Mouse (Mus musculus) midbrain, embryonic 16.5 days (tissue): ENCODE measurements around the gene Aplp1. TPM values are rescaled to one million over a fixed set of nuclear protein-coding genes. Genes with fewer than 3 reads are reported as not detected.

ENCODE experiments used
- ATAC-seq: fragments of 200-750 bp; cut with Nextera tagmentation; 2 replicates; pipeline ENCODE4 v1.8.0; 2017; ENCODE audit warnings: moderate TSS enrichment
- H3K27ac ChIP-seq: fragments of 300-500 bp; sonication (generic); 2 replicates; pipeline ENCODE4 v1.5.1; 2014; ENCODE audit warnings: mild to moderate bottlenecking, low read length, mixed read lengths
- H3K27me3 ChIP-seq: fragments of 300-500 bp; sonication (generic); 2 replicates; pipeline ENCODE4 v1.6.1; 2014; ENCODE audit warnings: low read depth, low read length, mixed read lengths; ENCODE audit not compliant: control insufficient read depth, insufficient read depth
- H3K36me3 ChIP-seq: fragments of 300-500 bp; sonication (generic); 2 replicates; pipeline ENCODE4 v1.6.1; 2014; ENCODE audit warnings: mild to moderate bottlenecking, low read length, moderate library complexity, mixed read lengths; ENCODE audit not compliant: control insufficient read depth, insufficient read depth
- H3K4me1 ChIP-seq: fragments of 300-500 bp; sonication (generic); 2 replicates; pipeline ENCODE4 v1.6.1; 2014; ENCODE audit warnings: mild to moderate bottlenecking, low read length, mixed read lengths; ENCODE audit not compliant: control insufficient read depth, insufficient read depth
- H3K4me2 ChIP-seq: fragments of 300-500 bp; sonication (generic); 2 replicates; pipeline ENCODE4 v1.6.1; 2014; ENCODE audit warnings: mild to moderate bottlenecking, low read length, mixed read lengths
- H3K4me3 ChIP-seq: fragments of 300-500 bp; sonication (generic); 2 replicates; pipeline ENCODE4 v1.5.1; 2014; ENCODE audit warnings: low read depth, mild to moderate bottlenecking, low read length, moderate library complexity, mixed read lengths
- H3K9ac ChIP-seq: fragments of 300-500 bp; sonication (generic); 2 replicates; pipeline ENCODE4 v1.6.1; 2014; ENCODE audit warnings: low read depth, low read length, mixed read lengths
- H3K9me3 ChIP-seq: fragments of 300-500 bp; sonication (generic); replicated peaks from 2 replicates; pipeline ENCODE4 v1.6.1; 2014; ENCODE audit warnings: mild to moderate bottlenecking, low read length, mixed read lengths; ENCODE audit not compliant: control insufficient read depth, poor library complexity, severe bottlenecking
- WGBS: fragments of 180-500 bp; shearing (Covaris S2); extraction: QIAGEN DNeasy Blood & Tissue Kit; methylation state at CpG from one replicate; pipeline ENCODE4 v1.1.7; 2014; 5-methylcytosine and 5-hydroxymethylcytosine counted together
- polyA plus RNA-seq: library from polyadenylated mRNA; unstranded; fragments of >200 nt; fragmentation: Nextera tagmentation; extraction: Ambion mirVana; gene quantifications from 2 replicates; pipeline ENCODE4 v1.2.1, GENCODE M21; 2015

The Aplp1 gene
- polyA plus RNA-seq, 1 experiment from 2014 or later = 788 TPM

- no peaks in the 10 kb centered on the region; the same call in 1 of the 2 replicates for H3K27me3 ChIP-seq
- 88% methylated on average over 3 of the region's 3 CpGs for WGBS
- no peaks in the 10 kb centered on the region for H3K9me3 ChIP-seq
- H3K9ac ChIP-seq = no peak overlapping the region
- no peak overlapping the region for H3K27ac ChIP-seq
- no peaks in the 10 kb centered on the region for H3K4me1 ChIP-seq
- H3K4me2 ChIP-seq = no peak overlapping the region
- ATAC-seq = no peak
- H3K4me3 ChIP-seq = no peak overlapping the region
- no peaks in the 10 kb centered on the region for H3K36me3 ChIP-seq
These were observed 36.7 kb downstream of the Aplp1 start for GRCm38 (mm10) chr7:30408639-30409038.

DNA sequence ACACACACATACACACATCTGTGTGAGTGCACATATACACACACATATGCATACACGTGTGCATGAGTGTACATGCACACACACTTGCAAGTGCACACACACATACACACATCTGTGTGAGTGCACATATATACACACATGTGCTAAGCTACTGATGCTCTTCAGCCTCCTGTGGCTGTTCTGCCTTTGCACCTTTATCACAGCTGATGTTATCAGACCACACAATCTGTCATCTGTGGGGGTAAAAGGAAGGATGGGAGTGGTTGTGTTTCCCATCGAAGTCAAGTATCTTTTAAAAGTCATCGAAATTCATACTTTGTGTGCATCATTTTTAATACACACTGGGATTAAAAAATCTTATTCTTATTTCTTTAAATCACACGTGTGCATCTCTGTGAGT, 43.0 kb downstream of the Aplp1 start:
- H3K27me3 ChIP-seq = no peaks in the 10 kb centered on the region
- no peak overlapping the region for H3K4me3 ChIP-seq
- no peak for ATAC-seq
- no peaks in the 10 kb centered on the region for H3K9me3 ChIP-seq
- no peak overlapping the region for H3K4me2 ChIP-seq
- H3K36me3 ChIP-seq = no peaks in the 10 kb centered on the region
- WGBS = 73% methylated on average over 4 of the region's 4 CpGs
- peaks cover 4% of the 10 kb centered on the region; the same call in 1 of the 2 replicates for H3K4me1 ChIP-seq
- H3K27ac ChIP-seq = no peak overlapping the region
- H3K9ac ChIP-seq = no peak overlapping the region

DNA sequence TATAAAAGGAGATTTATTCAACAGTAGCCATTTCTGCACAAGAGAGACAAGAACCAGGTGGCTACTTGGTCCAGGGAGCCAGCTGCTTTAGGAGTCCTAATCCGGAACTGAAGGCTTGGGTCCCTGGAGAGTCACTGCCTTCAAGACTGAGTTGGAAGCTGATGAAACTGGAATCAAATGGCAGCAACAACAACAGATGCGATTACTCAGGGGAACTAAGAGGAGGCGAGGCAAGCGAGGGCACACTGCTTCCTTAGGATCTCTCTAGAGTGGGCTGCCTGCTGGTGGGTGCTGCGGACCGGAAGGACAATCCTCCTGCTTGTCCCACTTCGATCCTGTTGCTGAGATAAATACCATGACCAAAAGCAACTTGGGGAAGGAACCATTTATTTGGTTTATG, 45.7 kb downstream of the Aplp1 start:
- H3K4me2 ChIP-seq = no peak overlapping the region
- H3K27me3 ChIP-seq = no peaks in the 10 kb centered on the region
- H3K4me1 ChIP-seq = peaks cover 4% of the 10 kb centered on the region; the same call in 1 of the 2 replicates
- H3K9me3 ChIP-seq = no peaks in the 10 kb centered on the region
- no peak overlapping the region for H3K9ac ChIP-seq
- WGBS = 35% methylated on average over 7 of the region's 7 CpGs
- no peak overlapping the region for H3K4me3 ChIP-seq
- H3K36me3 ChIP-seq = no peaks in the 10 kb centered on the region
- ATAC-seq = no peak
- no peak overlapping the region for H3K27ac ChIP-seq

GRCm38 (mm10) chr7:30394871-30395270, 50.5 kb downstream of the Aplp1 start:
- no peak for ATAC-seq
- Histone ChIP-seq H3K9ac (no peak overlapping the region), H3K36me3 (no peaks in the 10 kb centered on the region), H3K27me3 (no peaks in the 10 kb centered on the region), H3K9me3 (no peaks in the 10 kb centered on the region), H3K4me3 (no peak overlapping the region), H3K27ac (no peak overlapping the region), H3K4me2 (no peak overlapping the region), H3K4me1 (peaks cover 4% of the 10 kb centered on the region; the same call in 1 of the 2 replicates)
- WGBS = 39% methylated on average over 2 of the region's 2 CpGs

DNA sequence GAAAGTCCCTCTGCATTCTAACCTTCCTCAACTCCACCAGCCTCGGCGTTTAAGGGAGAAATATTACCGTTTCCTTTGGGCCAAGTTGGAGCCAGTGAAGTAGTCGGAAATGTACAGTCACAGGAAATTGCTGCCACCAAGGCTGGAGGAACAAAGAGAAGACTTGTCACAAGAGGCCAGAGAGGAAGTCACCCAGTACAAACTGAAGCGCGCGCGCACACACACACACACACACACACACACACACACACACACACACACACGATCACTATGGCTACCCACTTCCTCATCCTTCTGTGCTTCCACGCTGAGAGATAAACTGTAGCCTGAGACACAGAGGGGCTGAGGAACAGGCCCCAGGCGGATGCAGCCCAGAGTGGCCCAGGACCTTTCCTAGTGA, 51.0 kb downstream of the Aplp1 start:
- Histone ChIP-seq H3K27ac (no peak overlapping the region; the same call in 1 of the 2 replicates), H3K4me1 (peaks cover 4% of the 10 kb centered on the region; the same call in 1 of the 2 replicates), H3K36me3 (no peaks in the 10 kb centered on the region), H3K4me2 (no peak overlapping the region), H3K9ac (no peak overlapping the region), H3K4me3 (no peak overlapping the region), H3K27me3 (no peaks in the 10 kb centered on the region), H3K9me3 (no peaks in the 10 kb centered on the region)
- WGBS = 62% methylated on average over 11 of the region's 11 CpGs
- no peak for ATAC-seq

- H3K9ac ChIP-seq = no peak overlapping the region
- H3K4me2 ChIP-seq = no peak overlapping the region
- no peaks in the 10 kb centered on the region for H3K27me3 ChIP-seq
- no peaks in the 10 kb centered on the region for H3K36me3 ChIP-seq
- H3K27ac ChIP-seq = no peak overlapping the region
- no peak overlapping the region for H3K4me3 ChIP-seq
- H3K9me3 ChIP-seq = no peaks in the 10 kb centered on the region
- ATAC-seq = no peak
- 89% methylated on average over 4 of the region's 4 CpGs for WGBS
- no peaks in the 10 kb centered on the region for H3K4me1 ChIP-seq
These were observed 51.7 kb downstream of the Aplp1 start for GRCm38 (mm10) chr7:30393631-30394030.

GRCm38 (mm10) chr7:30392746-30393520, 52.4 kb downstream of the Aplp1 start:
- no peaks in the 10 kb centered on the region for H3K36me3 ChIP-seq

More at GRCm38 (mm10) chr7:30392746-30393520, 52.4 kb downstream of the Aplp1 start:
- no peak for ATAC-seq
- no peaks in the 10 kb centered on the region for H3K27me3 ChIP-seq
- H3K9me3 ChIP-seq = no peaks in the 10 kb centered on the region
- no peak overlapping the region for H3K9ac ChIP-seq
- no peak overlapping the region for H3K27ac ChIP-seq
- H3K4me1 ChIP-seq = no peaks in the 10 kb centered on the region
- no peak overlapping the region for H3K4me3 ChIP-seq
- no peak overlapping the region for H3K4me2 ChIP-seq
- 69% methylated on average over 4 of the region's 4 CpGs for WGBS

Other genes with a start within 250 kb of the Aplp1 start
- gene Capns1, start 246.7 kb downstream of the Aplp1 start, polyA plus RNA-seq = 64.8 and 65.3 TPM in 2 replicates
- gene Polr2i, start 213.6 kb downstream of the Aplp1 start, polyA plus RNA-seq = 158 and 166 TPM in 2 replicates
- gene Tbcb, start 213.3 kb downstream of the Aplp1 start, polyA plus RNA-seq = 436 and 442 TPM in 2 replicates
- gene Ovol3, start 209.8 kb downstream of the Aplp1 start, polyA plus RNA-seq = not detected in 2 replicates
- 0.51 and 1.3 TPM in 2 replicates for gene Thap8, start 165.4 kb downstream of the Aplp1 start, polyA plus RNA-seq
- 3.8 and 4.0 TPM in 2 replicates for gene Wdr62, start 165.1 kb downstream of the Aplp1 start, polyA plus RNA-seq
- 100 and 124 TPM in 2 replicates for gene Clip3, start 153.8 kb downstream of the Aplp1 start, polyA plus RNA-seq
- gene Alkbh6, start 136.8 kb downstream of the Aplp1 start, polyA plus RNA-seq = 120 and 127 TPM in 2 replicates
- gene Syne4, start 130.7 kb downstream of the Aplp1 start, polyA plus RNA-seq = 13.4 and 16.0 TPM in 2 replicates
- not detected in 2 replicates for gene E130208F15Rik, start 123.8 kb downstream of the Aplp1 start, polyA plus RNA-seq
- gene Sdhaf1, start 121.6 kb downstream of the Aplp1 start, polyA plus RNA-seq = 15.2 and 16.9 TPM in 2 replicates
- gene Lrfn3, start 82.8 kb downstream of the Aplp1 start, polyA plus RNA-seq = 15.2 and 15.7 TPM in 2 replicates
- 15.3 and 23.5 TPM in 2 replicates for gene Tyrobp, start 31.8 kb downstream of the Aplp1 start, polyA plus RNA-seq
- not detected in 2 replicates for gene Hcst, start 25.7 kb downstream of the Aplp1 start, polyA plus RNA-seq
- 2.7 and 2.9 TPM in 2 replicates for gene Nfkbid, start 23.8 kb downstream of the Aplp1 start, polyA plus RNA-seq
- 0.67 and 0.73 TPM in 2 replicates for gene Kirrel2, start 12.2 kb upstream of the Aplp1 start, polyA plus RNA-seq
- gene Nphs1, start 12.8 kb upstream of the Aplp1 start, polyA plus RNA-seq = 0.46 and 0.50 TPM in 2 replicates
- gene Prodh2, start 48.1 kb upstream of the Aplp1 start, polyA plus RNA-seq = not detected in 2 replicates
- gene Arhgap33, start 89.5 kb upstream of the Aplp1 start, polyA plus RNA-seq = 140 and 149 TPM in 2 replicates
- 7.5 and 11.2 TPM in 2 replicates for gene Hspb6, start 106.6 kb upstream of the Aplp1 start, polyA plus RNA-seq
- 8.2 and 8.5 TPM in 2 replicates for gene Proser3, start 106.8 kb upstream of the Aplp1 start, polyA plus RNA-seq
- 52.1 and 63.8 TPM in 2 replicates for gene Lin37, start 114.3 kb upstream of the Aplp1 start, polyA plus RNA-seq
- gene U2af1l4, start 117.8 kb upstream of the Aplp1 start, polyA plus RNA-seq = 82.0 and 88.4 TPM in 2 replicates
- 18.6 and 19.2 TPM in 2 replicates for gene Gm49396, start 117.8 kb upstream of the Aplp1 start, polyA plus RNA-seq
- gene Psenen, start 118.1 kb upstream of the Aplp1 start, polyA plus RNA-seq = 116 and 124 TPM in 2 replicates
- 4.5 and 4.8 TPM in 2 replicates for gene Igflr1, start 119.9 kb upstream of the Aplp1 start, polyA plus RNA-seq
- gene Kmt2b, start 143.2 kb upstream of the Aplp1 start, polyA plus RNA-seq = 9.1 and 11.0 TPM in 2 replicates
- 0.20 and 0.22 TPM in 2 replicates for gene Zbtb32, start 153.4 kb upstream of the Aplp1 start, polyA plus RNA-seq
- gene Upk1a, start 167.3 kb upstream of the Aplp1 start, polyA plus RNA-seq = 0.29 and 0.46 TPM in 2 replicates
- gene Cox6b1, start 180.6 kb upstream of the Aplp1 start, polyA plus RNA-seq = 1,035 and 1,037 TPM in 2 replicates
- gene Etv2, start 190.3 kb upstream of the Aplp1 start, polyA plus RNA-seq = not detected in 2 replicates
- 127 and 132 TPM in 2 replicates for gene Rbm42, start 204.8 kb upstream of the Aplp1 start, polyA plus RNA-seq
- 24.4 and 26.9 TPM in 2 replicates for gene Haus5, start 219.5 kb upstream of the Aplp1 start, polyA plus RNA-seq
- not detected in 2 replicates for gene Pmis2, start 226.1 kb upstream of the Aplp1 start, polyA plus RNA-seq